Mouse (Mus musculus) thymus, adult 2 months (tissue): ENCODE measurements around the gene Ubox5.

ENCODE experiments used
- CTCF ChIP-seq: fragments of 200-500 bp; IDR thresholded peaks from 2 replicates; pipeline ENCODE4 v1.5.1; 2012; ENCODE audit warnings: mild to moderate bottlenecking, control low read depth, low read length, moderate library complexity, borderline replicate concordance; ENCODE audit not compliant: control insufficient read depth, poor library complexity, insufficient read depth; ENCODE audit errors: extremely low read depth
- POLR2A ChIP-seq: fragments of 200-500 bp; IDR thresholded peaks from 2 replicates; pipeline ENCODE4 v1.6.1; 2012; ENCODE audit warnings: mild to moderate bottlenecking, low read length, control low read depth, moderate library complexity; ENCODE audit not compliant: control insufficient read depth, poor library complexity, insufficient read depth; ENCODE audit errors: extremely low read depth

DNA sequence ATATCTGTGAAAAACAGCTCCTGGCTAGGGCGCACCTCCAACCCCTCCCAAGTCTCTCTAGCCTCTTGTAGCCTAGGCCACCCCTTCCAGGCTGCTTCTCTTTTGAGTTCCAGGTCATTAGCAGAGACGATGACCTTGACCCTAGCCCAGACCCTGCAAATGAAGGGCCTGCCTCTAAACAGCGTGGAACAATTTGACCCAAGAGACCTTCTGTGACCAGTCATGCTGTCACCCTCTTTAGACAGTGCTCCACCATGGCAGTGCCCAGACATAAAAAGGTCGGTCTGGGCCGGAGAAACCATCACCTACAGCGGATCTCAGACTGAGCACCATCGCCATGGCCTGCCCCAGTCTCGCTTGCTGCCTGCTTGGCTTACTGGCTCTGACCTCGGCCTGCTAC lies 54.0 kb downstream of the Ubox5 start, which contains the start of gene Oxt:
- TF ChIP-seq POLR2A (no peak), CTCF (no peak)
